Mouse (Mus musculus): ENCODE results near the gene Aurkb. TPM values are rescaled to one million over a fixed set of nuclear protein-coding genes. Genes with fewer than 3 reads are reported as not detected.

Gene Aurkb
- polyA plus RNA-seq, 1 experiment: 42.9 TPM

DNA sequence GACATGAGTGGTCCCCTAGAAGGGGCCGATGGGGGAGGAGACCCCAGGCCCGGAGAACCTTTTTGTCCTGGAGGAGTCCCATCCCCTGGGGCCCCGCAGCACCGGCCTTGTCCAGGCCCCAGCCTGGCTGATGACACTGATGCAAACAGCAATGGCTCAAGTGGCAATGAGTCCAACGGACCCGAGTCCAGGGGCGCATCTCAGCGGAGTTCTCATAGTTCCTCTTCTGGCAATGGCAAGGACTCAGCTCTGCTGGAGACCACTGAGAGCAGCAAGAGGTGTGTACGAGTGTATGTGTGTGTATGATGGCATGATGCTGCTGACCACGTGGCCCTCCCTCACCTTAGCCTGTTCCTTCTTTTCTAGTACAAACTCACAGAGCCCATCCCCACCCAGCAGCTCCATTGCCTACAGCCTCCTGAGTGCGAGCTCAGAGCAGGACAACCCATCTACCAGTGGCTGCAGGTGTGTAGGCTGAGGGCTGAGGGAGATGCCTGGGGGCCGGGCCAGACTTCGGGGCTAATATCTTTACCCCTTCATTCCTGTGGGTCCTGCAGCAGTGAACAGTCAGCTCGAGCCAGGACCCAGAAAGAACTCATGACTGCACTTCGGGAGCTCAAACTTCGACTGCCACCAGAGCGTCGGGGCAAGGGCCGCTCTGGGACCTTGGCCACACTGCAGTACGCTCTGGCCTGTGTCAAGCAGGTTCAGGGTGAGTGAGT lies 55.4 kb downstream of the Aurkb start:
- no peak for DNase-seq (ENCODE audit: low read depth in 1 of 2, low spot score in 2 of 2)
- WGBS: 74% methylated on average over 20 of the region's 20 CpGs
- no peak overlapping the region for H3K4me3 ChIP-seq (ENCODE audit: extremely low read depth, insufficient read depth, insufficient read length)
- peaks cover 45% of the 10 kb centered on the region for H3K36me3 ChIP-seq (ENCODE audit: control insufficient read depth, insufficient read depth, low read length)
- H3K27ac ChIP-seq (ENCODE audit: insufficient read depth, low read length): peak overlapping the region; percentile 78
- no peaks in the 10 kb centered on the region for H3K27me3 ChIP-seq (ENCODE audit: control insufficient read depth, insufficient read depth, low read length)
- TF ChIP-seq CTCF (IDR thresholded peaks at IDR 0.05; ENCODE audit: extremely low read depth, insufficient read depth, insufficient read length, insufficient replicate concordance) (no peak), POLR2A (IDR thresholded peaks at IDR 0.05; ENCODE audit: low read depth, low read length) (no peak)
- H3K4me1 ChIP-seq (ENCODE audit: control insufficient read depth, insufficient read depth, insufficient read length): peaks cover 25% of the 10 kb centered on the region

Other genes starting within 250 kb of the Aurkb start
- 23.0 and 28.8 TPM in 2 replicates for gene Ndel1, start 173.8 kb upstream of the Aurkb start, polyA plus RNA-seq (2012; rRNA removed)
- gene Rnf222, start 157.1 kb upstream of the Aurkb start, polyA plus RNA-seq (2012; rRNA removed): 0.04 and 0.06 TPM in 2 replicates
- 681 and 695 TPM in 2 replicates for gene Rpl26, start 144.1 kb upstream of the Aurkb start, polyA plus RNA-seq (2012; rRNA removed)
- gene Odf4, start 118.6 kb upstream of the Aurkb start, polyA plus RNA-seq (2012; rRNA removed): not detected in 2 replicates
- 11.0 and 19.2 TPM in 2 replicates for gene Arhgef15, start 88.2 kb upstream of the Aurkb start, polyA plus RNA-seq (2012; rRNA removed)
- gene Slc25a35, start 77.5 kb upstream of the Aurkb start, polyA plus RNA-seq (2012; rRNA removed): 13.1 and 13.8 TPM in 2 replicates
- 10.1 and 11.2 TPM in 2 replicates for gene Rangrf, start 70.5 kb upstream of the Aurkb start, polyA plus RNA-seq (2012; rRNA removed)
- 14.0 and 16.8 TPM in 2 replicates for gene Pfas, start 37.2 kb upstream of the Aurkb start, polyA plus RNA-seq (2012; rRNA removed)
- gene Ctc1, start 29.7 kb upstream of the Aurkb start, polyA plus RNA-seq (2012; rRNA removed): 27.2 and 30.4 TPM in 2 replicates
- gene Borcs6, start 14.1 kb downstream of the Aurkb start, polyA plus RNA-seq (2012; rRNA removed): 16.7 and 23.7 TPM in 2 replicates
- 7.0 and 14.6 TPM in 2 replicates for gene Tmem107, start 25.2 kb downstream of the Aurkb start, polyA plus RNA-seq (2012; rRNA removed)
- 94.2 and 95.7 TPM in 2 replicates for gene Vamp2, start 42.8 kb downstream of the Aurkb start, polyA plus RNA-seq (2012; rRNA removed)
- gene Per1, start 49.6 kb downstream of the Aurkb start, polyA plus RNA-seq (2012; rRNA removed): 23.3 and 25.7 TPM in 2 replicates
- gene Hes7, start 74.8 kb downstream of the Aurkb start, polyA plus RNA-seq (2012; rRNA removed): 0.44 and 0.55 TPM in 2 replicates
- gene 9130213A22Rik, start 76.9 kb downstream of the Aurkb start, polyA plus RNA-seq (2012; rRNA removed): 0.40 and 0.69 TPM in 2 replicates
- 0.20 and 2.8 TPM in 2 replicates for gene Aloxe3, start 80.2 kb downstream of the Aurkb start, polyA plus RNA-seq (2012; rRNA removed)
- gene Alox12b, start 111.3 kb downstream of the Aurkb start, polyA plus RNA-seq (2012; rRNA removed): not detected in 2 replicates
- gene Alox8, start 152.2 kb downstream of the Aurkb start, polyA plus RNA-seq (2012; rRNA removed): 0.12 and 0.18 TPM in 2 replicates
- 0.02 and 0.04 TPM in 2 replicates for gene Gucy2e, start 191.4 kb downstream of the Aurkb start, polyA plus RNA-seq (2012; rRNA removed)